Mouse (Mus musculus) MEL (cell line): ENCODE measurements around the gene Ppp1r14c. TPM values are rescaled to one million over a fixed set of nuclear protein-coding genes. Genes with fewer than 3 reads are reported as not detected.

Experiments
- DNase-seq: peaks from one replicate; pipeline ENCODE4 v3.0.0; 2011; ENCODE audit warnings: low read depth, low spot score
- H3K27ac ChIP-seq: 2 replicates; pipeline ENCODE4 v1.5.1; 2012; ENCODE audit warnings: low read depth, mild to moderate bottlenecking, control low read depth, low read length, moderate library complexity; ENCODE audit not compliant: control insufficient read depth
- H3K27me3 ChIP-seq, 2 experiments: fragments of 150-350 bp in 1 of 2; sonication (generic) in 1 of 2; 2 replicates each; pipeline ENCODE4 v1.6.1; 2012; ENCODE audit warnings: low read length in 2 of 2, mild to moderate bottlenecking in 2 of 2, improper control_type of control experiment in 1 of 2, moderate library complexity in 1 of 2; ENCODE audit not compliant: insufficient read depth in 2 of 2, control insufficient read depth in 1 of 2
- H3K36me3 ChIP-seq, 2 experiments: 2 replicates each; pipeline ENCODE4 v1.6.1; 2012 to 2014; ENCODE audit warnings: low read length in 2 of 2, improper control_type of control experiment in 1 of 2, inconsistent platforms in 1 of 2, mild to moderate bottlenecking in 1 of 2; ENCODE audit not compliant: insufficient read depth in 2 of 2, control insufficient read depth in 1 of 2
- H3K4me1 ChIP-seq, 2 experiments: fragments of 150-350 bp in 1 of 2; sonication (generic) in 1 of 2; 2 replicates each; pipeline ENCODE4 v1.6.1; 2012; ENCODE audit warnings: low read length in 2 of 2, improper control_type of control experiment in 1 of 2, mild to moderate bottlenecking in 1 of 2; ENCODE audit not compliant: insufficient read depth in 2 of 2, control insufficient read depth in 1 of 2
- H3K4me3 ChIP-seq, 2 experiments: fragments of 150-350 bp in 1 of 2; sonication (generic) in 1 of 2; 2 replicates each; pipeline ENCODE4 v1.5.1; 2012; ENCODE audit warnings: low read depth in 2 of 2, low read length in 2 of 2, mild to moderate bottlenecking in 2 of 2, moderate library complexity in 2 of 2, control low read depth in 1 of 2, improper control_type of control experiment in 1 of 2; ENCODE audit not compliant: control insufficient read depth in 1 of 2, insufficient read depth in 1 of 2
- H3K79me2 ChIP-seq: 2 replicates; pipeline ENCODE4 v1.6.1; 2012; ENCODE audit warnings: mild to moderate bottlenecking, low read length, moderate library complexity; ENCODE audit not compliant: control insufficient read depth, poor library complexity, insufficient read depth
- H3K9ac ChIP-seq: 2 replicates; pipeline ENCODE4 v1.6.1; 2012; ENCODE audit warnings: low read depth, mild to moderate bottlenecking, control low read depth, low read length, moderate library complexity; ENCODE audit not compliant: control insufficient read depth, poor library complexity, severe bottlenecking
- H3K9me3 ChIP-seq: fragments of 150-350 bp; sonication (generic); replicated peaks from 2 replicates; pipeline ENCODE4 v1.6.1; 2012; ENCODE audit warnings: mild to moderate bottlenecking, low read length, improper control_type of control experiment, moderate library complexity; ENCODE audit not compliant: insufficient read depth
- CHD2 ChIP-seq: IDR thresholded peaks from 2 replicates; pipeline ENCODE4 v1.6.1; 2011; ENCODE audit warnings: low read length, improper control_type of control experiment
- CTCF ChIP-seq, 3 experiments: IDR thresholded peaks in 2 of 3; conservative IDR thresholded peaks in 1 of 3; 2 replicates each; pipeline ENCODE4 v1.5.1; 2011 to 2012; ENCODE audit warnings: low read length in 3 of 3, low read depth in 2 of 3, mild to moderate bottlenecking in 2 of 3, improper control_type of control experiment in 1 of 3, inconsistent platforms in 1 of 3, mixed read lengths in 1 of 3, moderate library complexity in 1 of 3; ENCODE audit not compliant: control insufficient read depth in 1 of 3, insufficient read depth in 1 of 3, poor library complexity in 1 of 3, severe bottlenecking in 1 of 3
- E2F4 ChIP-seq: IDR thresholded peaks from 2 replicates; pipeline ENCODE4 v1.6.1; 2011; ENCODE audit warnings: low read depth, low read length, improper control_type of control experiment, borderline replicate concordance
- ELF1 ChIP-seq: IDR thresholded peaks from 2 replicates; pipeline ENCODE4 v1.6.1; 2014; ENCODE audit warnings: low read depth, mild to moderate bottlenecking, inconsistent platforms, low read length, improper control_type of control experiment, moderate library complexity
- EP300 ChIP-seq, 2 experiments: IDR thresholded peaks; 2 replicates each; pipeline ENCODE4 v1.6.1; 2011; ENCODE audit warnings: improper control_type of control experiment in 2 of 2, low read length in 2 of 2, low read depth in 1 of 2, mild to moderate bottlenecking in 1 of 2
- GABPA ChIP-seq: IDR thresholded peaks from 2 replicates; pipeline ENCODE4 v1.6.1; 2012; ENCODE audit warnings: low read depth, mild to moderate bottlenecking, inconsistent platforms, low read length, improper control_type of control experiment, moderate library complexity
- HCFC1 ChIP-seq: IDR thresholded peaks from 2 replicates; pipeline ENCODE4 v1.6.1; 2012; ENCODE audit warnings: low read depth, mild to moderate bottlenecking, inconsistent platforms, low read length, improper control_type of control experiment, moderate library complexity
- MAFK ChIP-seq: IDR thresholded peaks from 2 replicates; pipeline ENCODE4 v1.6.1; 2011; ENCODE audit warnings: low read depth, mild to moderate bottlenecking, low read length, improper control_type of control experiment, borderline replicate concordance
- MAX ChIP-seq: IDR thresholded peaks from 2 replicates; pipeline ENCODE4 v1.6.1; 2011; ENCODE audit warnings: low read length, improper control_type of control experiment
- MAZ ChIP-seq: IDR thresholded peaks from 2 replicates; pipeline ENCODE4 v1.6.1; 2012; ENCODE audit warnings: low read depth, mild to moderate bottlenecking, inconsistent platforms, low read length, improper control_type of control experiment
- MXI1 ChIP-seq: IDR thresholded peaks from 2 replicates; pipeline ENCODE4 v1.6.1; 2011; ENCODE audit warnings: mild to moderate bottlenecking, low read depth, low read length, improper control_type of control experiment
- MYB ChIP-seq: IDR thresholded peaks from 2 replicates; pipeline ENCODE4 v1.6.1; 2011; ENCODE audit warnings: mild to moderate bottlenecking, low read depth, low read length, improper control_type of control experiment
- MYC ChIP-seq: IDR thresholded peaks from 2 replicates; pipeline ENCODE4 v1.6.1; 2011; ENCODE audit warnings: low read depth, mild to moderate bottlenecking, low read length, improper control_type of control experiment, moderate library complexity
- NRF1 ChIP-seq: IDR thresholded peaks from 2 replicates; pipeline ENCODE4 v1.6.1; 2014; ENCODE audit warnings: low read depth, mild to moderate bottlenecking, inconsistent platforms, low read length, improper control_type of control experiment, moderate library complexity; ENCODE audit not compliant: poor library complexity, insufficient read depth, severe bottlenecking
- POLR2A ChIP-seq, 2 experiments: IDR thresholded peaks; 2 replicates each; pipeline ENCODE4 v1.6.1; 2011 to 2012; ENCODE audit warnings: low read length in 2 of 2, mild to moderate bottlenecking in 2 of 2, control low read depth in 1 of 2, improper control_type of control experiment in 1 of 2, low read depth in 1 of 2, moderate library complexity in 1 of 2; ENCODE audit not compliant: control insufficient read depth in 1 of 2, insufficient read depth in 1 of 2, poor library complexity in 1 of 2
- POLR2AphosphoS5 ChIP-seq: IDR thresholded peaks from 2 replicates; pipeline ENCODE4 v1.6.1; 2012; ENCODE audit warnings: low read depth, borderline replicate concordance, mild to moderate bottlenecking, inconsistent platforms, low read length, moderate library complexity, mixed read lengths
- RCOR1 ChIP-seq: IDR thresholded peaks from 2 replicates; pipeline ENCODE4 v1.6.1; 2012; ENCODE audit warnings: low read depth, mild to moderate bottlenecking, inconsistent platforms, low read length, improper control_type of control experiment
- SIN3A ChIP-seq: IDR thresholded peaks from 2 replicates; pipeline ENCODE4 v1.6.1; 2012; ENCODE audit warnings: low read length, improper control_type of control experiment, inconsistent platforms
- SMC3 ChIP-seq: IDR thresholded peaks from 2 replicates; pipeline ENCODE4 v1.6.1; 2011; ENCODE audit warnings: low read depth, low read length, improper control_type of control experiment
- TBP ChIP-seq: IDR thresholded peaks from 2 replicates; pipeline ENCODE4 v1.8.0; 2011; ENCODE audit warnings: low read depth, low read length, improper control_type of control experiment
- TCF12 ChIP-seq: IDR thresholded peaks from 2 replicates; pipeline ENCODE4 v1.6.1; 2014; ENCODE audit warnings: low read depth, mild to moderate bottlenecking, inconsistent platforms, low read length, improper control_type of control experiment, moderate library complexity
- UBTF ChIP-seq: IDR thresholded peaks from 2 replicates; pipeline ENCODE4 v1.6.1; 2012; ENCODE audit warnings: low read depth, mild to moderate bottlenecking, inconsistent platforms, low read length, improper control_type of control experiment, moderate library complexity, borderline replicate concordance; ENCODE audit not compliant: insufficient read depth
- USF1 ChIP-seq: IDR thresholded peaks from 2 replicates; pipeline ENCODE4 v1.6.1; 2014; ENCODE audit warnings: low read depth, mild to moderate bottlenecking, inconsistent platforms, low read length, improper control_type of control experiment, moderate library complexity
- USF2 ChIP-seq, 2 experiments: IDR thresholded peaks; 2 replicates each; pipeline ENCODE4 v1.6.1; 2011 to 2012; ENCODE audit warnings: improper control_type of control experiment in 2 of 2, low read length in 2 of 2, borderline replicate concordance in 1 of 2, inconsistent platforms in 1 of 2, low read depth in 1 of 2, mild to moderate bottlenecking in 1 of 2; ENCODE audit not compliant: insufficient read depth in 1 of 2
- ZC3H11A ChIP-seq: IDR thresholded peaks from 2 replicates; pipeline ENCODE4 v1.6.1; 2012; ENCODE audit warnings: low read depth, mild to moderate bottlenecking, inconsistent platforms, low read length, improper control_type of control experiment
- ZKSCAN1 ChIP-seq: IDR thresholded peaks from 2 replicates; pipeline ENCODE4 v1.6.1; 2012; ENCODE audit warnings: low read depth, mild to moderate bottlenecking, inconsistent platforms, low read length, improper control_type of control experiment, moderate library complexity
- polyA plus RNA-seq, 2 experiments: library from polyadenylated mRNA; stranded (reverse) in 1 of 2; unstranded in 1 of 2; fragments of >175 nt in 1 of 2; fragments of >200 nt in 1 of 2; gene quantifications; 2 replicates each; pipeline versions ENCODE4 v1.2.1 to v1.2.4; 2012; ENCODE audit warnings: low replicate concordance in 2 of 2, low read depth in 1 of 2; ENCODE audit not compliant: insufficient read length in 2 of 2, insufficient read depth in 1 of 2, missing spikeins in 1 of 2
- total RNA-seq: library from RNA; depleted of rRNA; stranded (reverse); fragments of 300-350 nt; gene quantifications from 2 replicates; pipeline ENCODE4 v1.2.3, GENCODE M21; 2012

The Ppp1r14c gene
- total and polyA plus RNA-seq, 3 experiments: not detected

DNA sequence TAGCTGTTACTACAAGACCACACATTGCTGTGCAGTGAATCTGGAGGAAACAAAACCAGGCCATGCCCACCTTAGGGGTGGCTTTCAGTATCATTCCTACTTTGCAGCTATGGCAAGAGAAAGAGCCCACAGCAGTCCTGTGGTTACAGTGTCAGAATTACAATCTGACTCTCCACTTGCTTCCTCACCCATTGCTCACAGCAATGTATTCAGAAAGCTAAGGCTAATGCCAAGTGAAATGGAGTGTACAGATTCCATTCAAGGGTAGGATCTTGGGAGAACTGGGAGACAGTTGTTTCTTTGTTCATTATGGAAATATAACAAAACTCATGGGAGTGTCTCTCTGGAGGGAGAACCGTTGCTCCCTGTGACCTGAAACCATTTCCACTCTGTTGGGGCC lies 6.3 kb upstream of the Ppp1r14c start:
- Histone ChIP-seq H3K9ac (no peak overlapping the region), H3K27me3 (no peaks in the 10 kb centered on the region), H3K9me3 (no peaks in the 10 kb centered on the region), H3K27ac (no peak overlapping the region), H3K4me3 (no peak overlapping the region), H3K79me2 (no peaks in the 10 kb centered on the region), H3K4me1 (no peaks in the 10 kb centered on the region), H3K36me3 (no peaks in the 10 kb centered on the region)
- TF ChIP-seq MAX (no peak), TBP (no peak), SIN3A (no peak)
- DNase-seq: no peak

DNA sequence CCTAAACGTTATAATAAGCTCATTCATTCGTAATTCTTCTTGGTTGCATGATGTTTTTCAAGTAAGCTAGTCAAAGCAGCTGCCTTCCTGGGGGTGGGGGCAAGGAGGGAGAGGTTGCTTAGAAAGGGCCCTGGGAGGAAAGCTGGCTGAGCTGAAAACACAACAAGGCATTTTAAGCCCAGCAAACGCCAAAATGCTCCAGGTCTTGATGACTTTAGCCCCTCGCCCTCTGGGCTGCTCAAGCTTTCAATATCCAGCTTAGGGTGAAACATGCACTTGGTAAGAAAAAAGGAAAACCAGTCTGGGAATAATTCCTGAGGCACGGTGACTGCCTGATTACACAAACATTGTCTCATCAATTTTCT lies 204 bp upstream of the Ppp1r14c start:
- TF ChIP-seq ZKSCAN1 (no peak), UBTF (no peak), MXI1 (no peak), SMC3 (no peak), ELF1 (no peak), MAX (no peak), MAFK (no peak), MYC (no peak), ZC3H11A (no peak), GABPA (no peak), CTCF (IDR thresholded peaks at IDR 0.05 in 2 of 3, conservative IDR thresholded peaks at IDR 0.05 in 1 of 3; ENCODE audit: control insufficient read depth in 1 of 3, insufficient read depth in 1 of 3, low read depth in 2 of 3, low read length in 3 of 3, poor library complexity in 1 of 3, severe bottlenecking in 1 of 3) (no peak), E2F4 (no peak), NRF1 (no peak)
- no peak overlapping the region for H3K9ac ChIP-seq
- no peaks in the 10 kb centered on the region for H3K79me2 ChIP-seq
- H3K9me3 ChIP-seq: no peaks in the 10 kb centered on the region
- no peak overlapping the region for H3K4me3 ChIP-seq
- no peaks in the 10 kb centered on the region for H3K27me3 ChIP-seq
- DNase-seq: no peak
- no peak overlapping the region for H3K27ac ChIP-seq
- no peaks in the 10 kb centered on the region for H3K36me3 ChIP-seq
- no peaks in the 10 kb centered on the region for H3K4me1 ChIP-seq

DNA sequence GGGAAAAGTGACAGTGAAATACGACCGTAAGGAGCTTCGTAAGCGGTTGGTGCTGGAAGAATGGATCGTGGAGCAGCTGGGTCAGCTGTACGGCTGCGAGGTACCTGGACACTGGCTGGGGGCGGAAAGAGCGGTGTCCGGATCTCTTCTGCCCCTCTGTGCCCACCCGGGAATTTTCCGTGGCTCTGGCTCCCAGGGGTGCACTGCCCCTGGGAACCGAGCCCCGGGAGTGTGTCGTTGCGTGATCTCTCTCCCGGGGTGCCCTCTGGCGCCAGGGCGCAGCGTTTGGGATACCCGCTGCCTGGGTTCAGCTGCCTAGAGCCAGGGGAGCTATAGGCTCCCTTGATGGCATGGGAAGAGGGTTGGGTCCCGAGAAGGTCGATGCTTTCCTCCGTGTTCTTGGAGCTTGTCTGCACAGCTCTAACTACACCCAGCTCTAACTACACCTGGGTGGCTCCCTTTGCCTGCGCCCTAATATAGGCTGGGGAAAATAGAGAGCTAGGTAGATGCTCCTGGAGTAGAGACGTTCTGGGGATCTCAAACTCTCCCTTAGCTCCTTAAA lies 1.1 kb downstream of the Ppp1r14c start:
- no peaks in the 10 kb centered on the region for H3K4me1 ChIP-seq
- no peak overlapping the region for H3K27ac ChIP-seq
- DNase-seq: no peak
- no peaks in the 10 kb centered on the region for H3K27me3 ChIP-seq
- H3K79me2 ChIP-seq: no peaks in the 10 kb centered on the region
- no peak overlapping the region for H3K4me3 ChIP-seq
- H3K36me3 ChIP-seq: no peaks in the 10 kb centered on the region
- H3K9ac ChIP-seq: no peak overlapping the region
- H3K9me3 ChIP-seq: no peaks in the 10 kb centered on the region
- TF ChIP-seq EP300 (IDR thresholded peaks at IDR 0.05; ENCODE audit: low read depth in 1 of 2, low read length in 2 of 2) (no peak), SIN3A (no peak), GABPA (no peak), MAZ (no peak), CHD2 (no peak), USF1 (no peak), HCFC1 (no peak), POLR2AphosphoS5 (no peak), ELF1 (no peak), MYB (no peak), TCF12 (no peak), USF2 (IDR thresholded peaks at IDR 0.05; ENCODE audit: borderline replicate concordance in 1 of 2, insufficient read depth in 1 of 2, low read depth in 1 of 2, low read length in 2 of 2) (no peak), RCOR1 (no peak), CTCF (IDR thresholded peaks at IDR 0.05 in 2 of 3, conservative IDR thresholded peaks at IDR 0.05 in 1 of 3; ENCODE audit: control insufficient read depth in 1 of 3, insufficient read depth in 1 of 3, low read depth in 2 of 3, low read length in 3 of 3, poor library complexity in 1 of 3, severe bottlenecking in 1 of 3) (no peak), POLR2A (IDR thresholded peaks at IDR 0.05; ENCODE audit: control insufficient read depth in 1 of 2, insufficient read depth in 1 of 2, low read depth in 1 of 2, low read length in 2 of 2, poor library complexity in 1 of 2) (no peak)
